In genomic region chr4:137038096-137038495, GRCm38 (mm10) we compare ENCODE assay signal across 10 mouse cellular contexts. TPM values are rescaled to one million over a fixed set of nuclear protein-coding genes. Genes with fewer than 3 reads are reported as not detected.
DNase-seq lines count a peak whose midpoint lies in the region; ATAC-seq lines count a peak whose summit lies in the region.
"Had no signal": no experiment of that assay in that cellular context is flagged by ENCODE, and none has a peak within 500 bp of the region (broad histone marks: within the 10 kb centered on the region; RNA-seq: fewer than 3 reads in every experiment).

No protein-coding gene starts in this region.

- no peak overlapping the region for H3K9ac ChIP-seq in neural tube, embryonic 13.5 days
- H3K9ac ChIP-seq in limb, embryonic 15.5 days, result no peak overlapping the region

- no peaks in the 10 kb centered on the region for H3K9me3 ChIP-seq in neural tube, embryonic 13.5 days
- H3K9me3 ChIP-seq in limb, embryonic 15.5 days, result no peaks in the 10 kb centered on the region

- H3K27ac ChIP-seq in neural tube, embryonic 13.5 days (replicated peaks), result peak overlapping the region; percentile 42; the same call in 1 of the 2 replicates
- 0 out of 2 replicates have a peak overlapping the region, but pooled peaks have one; percentile 47 for H3K27ac ChIP-seq in limb, embryonic 15.5 days
- H3K27ac ChIP-seq: left cerebral cortex, adult 2 months had no signal

- WGBS in neural tube, embryonic 13.5 days, result 34% methylated on average over 8 of the region's 8 CpGs
- 46% methylated on average over 8 of the region's 8 CpGs for WGBS in limb, embryonic 15.5 days

- no peaks in the 10 kb centered on the region for H3K27me3 ChIP-seq in neural tube, embryonic 13.5 days
- no peaks in the 10 kb centered on the region for H3K27me3 ChIP-seq in limb, embryonic 15.5 days

- peaks cover 61% of the 10 kb centered on the region for H3K4me1 ChIP-seq in neural tube, embryonic 13.5 days (replicated peaks)
- H3K4me1 ChIP-seq in limb, embryonic 15.5 days, result peaks cover 36% of the 10 kb centered on the region

- no peak for ATAC-seq in neural tube, embryonic 13.5 days (ENCODE audit: low read depth)
- no peak for ATAC-seq in limb, embryonic 15.5 days (ENCODE audit: insufficient number of reproducible peaks, low FRiP score, low TSS enrichment, low read depth)
- ATAC-seq: activated CD4-positive, CD25-positive, alpha-beta regulatory T cell, adult 4 months had no signal

- H3K4me3 ChIP-seq in neural tube, embryonic 13.5 days, result no peak overlapping the region
- no peak overlapping the region for H3K4me3 ChIP-seq in limb, embryonic 15.5 days
- H3K4me3 ChIP-seq: left cerebral cortex, adult 2 months had no signal

- DNase-seq in neural tube, embryonic 10.5 days (ENCODE audit: extremely low spot score, low spot score), result no peak
- DNase-seq in cerebellum, adult 9-10 months, result peak; percentile 80
- DNase-seq in embryo, embryonic 11 days, result no peak
- DNase-seq in liver, result no peak
- DNase-seq in adrenal gland, adult (ENCODE audit: inconsistent age in 2 of 2, low spot score in 1 of 2), result no peak
- DNase-seq: thymus, adult 2 months had no signal

- H3K4me2 ChIP-seq in neural tube, embryonic 13.5 days, result no peak overlapping the region
- no peak overlapping the region for H3K4me2 ChIP-seq in limb, embryonic 15.5 days

- H3K36me3 ChIP-seq in neural tube, embryonic 13.5 days, result no peaks in the 10 kb centered on the region
- no peaks in the 10 kb centered on the region for H3K36me3 ChIP-seq in limb, embryonic 15.5 days

RNA-seq across cellular contexts. Expression of gene Zbtb40, which starts 10.5 kb away (rescaled TPM):
- polyA plus RNA-seq in neural tube, embryonic 13.5 days (2015; fragmentation: Nextera tagmentation; extraction: Ambion mirVana), result 3.6 and 4.5 TPM in 2 replicates
- polyA plus RNA-seq in limb, embryonic 15.5 days (2015; fragmentation: Nextera tagmentation; extraction: Ambion mirVana), result 3.7 and 3.9 TPM in 2 replicates
